Mouse (Mus musculus) hindbrain, embryonic 10.5 days (tissue): ENCODE data around the gene Cited2. TPM values are rescaled to one million over a fixed set of nuclear protein-coding genes. Genes with fewer than 3 reads are reported as not detected.

Experiments used
- DNase-seq: peaks from one replicate; pipeline ENCODE4 v3.0.0-alpha.2; 2017; ENCODE audit warnings: low spot score
- H3K27ac ChIP-seq: fragments of 300-500 bp; sonication (generic); 2 replicates; pipeline ENCODE4 v1.5.1; 2016; ENCODE audit warnings: mild to moderate bottlenecking, moderate library complexity
- H3K27me3 ChIP-seq: fragments of 300-500 bp; sonication (generic); 2 replicates; pipeline ENCODE4 v1.6.1; 2016; ENCODE audit warnings: mild to moderate bottlenecking; ENCODE audit not compliant: poor library complexity, insufficient read depth, severe bottlenecking
- H3K36me3 ChIP-seq: fragments of 300-500 bp; sonication (generic); 2 replicates; pipeline ENCODE4 v1.6.1; 2016; ENCODE audit warnings: mild to moderate bottlenecking, moderate library complexity
- H3K4me1 ChIP-seq: fragments of 300-500 bp; sonication (generic); replicated peaks from 2 replicates; pipeline ENCODE4 v1.6.1; 2016; ENCODE audit warnings: mild to moderate bottlenecking
- H3K4me3 ChIP-seq: fragments of 300-500 bp; sonication (generic); 2 replicates; pipeline ENCODE4 v1.5.1; 2016; ENCODE audit warnings: mild to moderate bottlenecking, moderate library complexity
- H3K9me3 ChIP-seq: fragments of 300-500 bp; sonication (generic); 2 replicates; pipeline ENCODE4 v1.6.1; 2016; ENCODE audit warnings: mild to moderate bottlenecking, moderate library complexity
- WGBS: fragments of 180-500 bp; shearing (Covaris S2); methylation state at CpG from one replicate; pipeline ENCODE4 v1.1.7; 2016; 5-methylcytosine and 5-hydroxymethylcytosine counted together
- polyA plus RNA-seq: library from polyadenylated mRNA; unstranded; fragments of >200 nt; fragmentation: Nextera tagmentation; extraction: Ambion mirVana; gene quantifications from 2 replicates; pipeline ENCODE4 v1.2.1, GENCODE M21; 2016

Cited2 gene
- polyA plus RNA-seq, 1 experiment from 2014 or later = 113 TPM

DNA sequence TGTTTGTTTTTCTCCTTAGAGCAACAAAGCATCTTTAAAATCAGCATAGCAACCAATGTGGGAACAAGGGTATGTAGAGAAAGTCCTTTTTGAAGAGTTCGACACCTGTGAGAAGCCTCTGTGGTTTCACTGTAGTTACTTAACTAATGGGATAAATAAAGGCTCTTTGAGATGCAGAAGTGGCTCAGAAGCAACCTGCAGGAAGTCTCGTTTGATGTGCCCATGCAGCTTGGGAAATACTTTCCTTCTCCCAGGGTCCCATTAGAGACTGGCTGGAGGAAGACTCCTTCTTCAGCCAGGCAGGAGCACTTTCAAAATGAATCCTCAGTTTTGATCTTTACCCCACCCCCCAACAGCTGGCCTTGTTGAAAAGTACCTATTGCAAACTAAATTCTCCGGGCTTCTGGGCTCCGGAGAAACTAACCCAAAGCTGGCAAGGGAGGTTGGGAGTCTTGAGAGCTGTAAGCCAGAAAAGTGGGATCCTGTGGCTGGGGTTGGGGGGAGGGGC is 17.5 kb upstream of the Cited2 start:
- 14% methylated on average over 4 of the region's 4 CpGs for WGBS
- H3K9me3 ChIP-seq = no peaks in the 10 kb centered on the region

DNA sequence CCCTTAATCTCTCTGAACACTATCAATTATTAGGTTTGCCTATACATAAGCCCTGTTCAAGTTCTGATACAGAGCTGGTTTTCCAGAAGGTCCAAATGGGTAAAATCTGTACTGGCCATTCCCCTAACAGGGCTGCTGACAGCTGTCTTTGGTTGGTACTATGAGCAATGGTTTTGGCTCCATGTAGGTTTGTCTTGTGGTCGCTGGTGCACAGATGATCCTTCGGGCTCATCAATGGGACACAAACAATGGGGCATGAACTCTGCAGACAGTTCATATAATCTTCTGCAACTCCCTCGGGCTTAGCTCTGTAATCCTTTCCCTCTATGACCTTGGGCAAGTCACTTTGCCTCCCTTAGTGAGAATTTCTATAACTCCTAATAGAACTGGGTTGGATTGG is 12.3 kb upstream of the Cited2 start:
- WGBS = 86% methylated on average over 3 of the region's 3 CpGs
- H3K4me3 ChIP-seq = no peak overlapping the region
- H3K4me1 ChIP-seq = peaks cover 2% of the 10 kb centered on the region; the same call in 1 of the 2 replicates
- H3K27me3 ChIP-seq = no peaks in the 10 kb centered on the region
- no peaks in the 10 kb centered on the region for H3K9me3 ChIP-seq
- no peaks in the 10 kb centered on the region for H3K36me3 ChIP-seq
- no peak overlapping the region for H3K27ac ChIP-seq
- no peak for DNase-seq

More for the DNA sequence above, 17.5 kb upstream of the Cited2 start:
- Histone ChIP-seq H3K36me3 (no peaks in the 10 kb centered on the region), H3K4me3 (no peak overlapping the region), H3K27me3 (no peaks in the 10 kb centered on the region), H3K4me1 (peaks cover 6% of the 10 kb centered on the region; the same call in 1 of the 2 replicates), H3K27ac (no peak overlapping the region)
- no peak for DNase-seq

DNA sequence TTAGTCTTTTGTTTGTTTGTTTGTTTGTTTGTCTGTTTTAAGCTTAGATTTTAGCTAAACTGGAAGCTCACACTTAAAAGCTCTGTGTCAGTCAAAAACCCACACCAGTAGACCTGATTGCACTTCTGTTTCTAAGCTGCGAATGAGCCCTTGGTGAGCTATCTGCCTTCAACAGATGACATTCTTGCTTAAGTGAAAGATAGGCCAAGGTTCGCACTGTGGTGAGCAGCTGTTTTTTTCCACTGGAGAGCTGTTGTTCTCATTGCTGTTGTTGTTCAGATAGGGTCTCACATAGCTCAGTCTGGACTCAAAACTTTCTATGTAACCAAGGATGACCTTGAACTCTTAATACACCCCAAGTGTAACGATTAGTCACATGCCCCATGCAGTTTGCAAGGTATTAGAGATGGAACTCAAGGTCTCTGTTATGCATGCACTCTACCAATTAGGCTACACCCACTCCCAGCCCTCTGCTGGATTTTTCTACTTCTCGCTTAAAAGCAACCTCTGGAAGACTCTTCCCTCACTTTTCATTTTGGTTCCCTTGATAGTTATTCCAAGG is 3.9 kb upstream of the Cited2 start:
- WGBS = 90% methylated on average over 4 of the region's 4 CpGs
- H3K4me1 ChIP-seq = 0 out of 2 replicates have a peak, but pooled peaks cover 9% of the 10 kb centered on the region
- H3K4me3 ChIP-seq = no peak overlapping the region

DNA sequence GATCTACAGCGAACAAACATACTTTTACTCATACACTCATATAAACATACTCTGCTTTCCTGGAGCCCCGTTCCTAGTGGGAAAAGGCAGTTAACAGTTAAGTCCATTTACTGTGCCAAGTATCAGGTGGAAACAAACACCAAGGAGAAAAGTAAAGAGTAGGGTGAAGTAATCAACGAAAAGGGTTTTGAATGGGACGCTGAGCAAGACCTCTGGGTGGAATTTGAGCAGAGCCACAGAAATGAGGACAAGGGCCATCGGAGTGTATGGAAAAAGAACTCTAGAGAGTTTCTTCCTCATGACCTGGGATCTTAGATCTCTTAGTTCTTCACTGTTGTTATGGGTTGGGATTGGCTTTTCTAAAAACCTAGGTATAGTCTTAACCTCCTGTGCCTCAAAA is 3.4 kb upstream of the Cited2 start:
- WGBS = 94% methylated on average over 5 of the region's 5 CpGs
- no peak overlapping the region for H3K27ac ChIP-seq
- H3K4me1 ChIP-seq = 0 out of 2 replicates have a peak, but pooled peaks cover 9% of the 10 kb centered on the region
- no peak for DNase-seq
- 0 out of 2 replicates have a peak, but pooled peaks cover 4% of the 10 kb centered on the region for H3K9me3 ChIP-seq
- H3K27me3 ChIP-seq = no peaks in the 10 kb centered on the region
- H3K4me3 ChIP-seq = no peak overlapping the region
- H3K36me3 ChIP-seq = peaks cover 8% of the 10 kb centered on the region

More for the DNA sequence above, 3.9 kb upstream of the Cited2 start:
- peaks cover 3% of the 10 kb centered on the region for H3K36me3 ChIP-seq
- H3K27me3 ChIP-seq = no peaks in the 10 kb centered on the region
- DNase-seq = no peak
- no peak overlapping the region for H3K27ac ChIP-seq
- 0 out of 2 replicates have a peak, but pooled peaks cover 4% of the 10 kb centered on the region for H3K9me3 ChIP-seq

DNA sequence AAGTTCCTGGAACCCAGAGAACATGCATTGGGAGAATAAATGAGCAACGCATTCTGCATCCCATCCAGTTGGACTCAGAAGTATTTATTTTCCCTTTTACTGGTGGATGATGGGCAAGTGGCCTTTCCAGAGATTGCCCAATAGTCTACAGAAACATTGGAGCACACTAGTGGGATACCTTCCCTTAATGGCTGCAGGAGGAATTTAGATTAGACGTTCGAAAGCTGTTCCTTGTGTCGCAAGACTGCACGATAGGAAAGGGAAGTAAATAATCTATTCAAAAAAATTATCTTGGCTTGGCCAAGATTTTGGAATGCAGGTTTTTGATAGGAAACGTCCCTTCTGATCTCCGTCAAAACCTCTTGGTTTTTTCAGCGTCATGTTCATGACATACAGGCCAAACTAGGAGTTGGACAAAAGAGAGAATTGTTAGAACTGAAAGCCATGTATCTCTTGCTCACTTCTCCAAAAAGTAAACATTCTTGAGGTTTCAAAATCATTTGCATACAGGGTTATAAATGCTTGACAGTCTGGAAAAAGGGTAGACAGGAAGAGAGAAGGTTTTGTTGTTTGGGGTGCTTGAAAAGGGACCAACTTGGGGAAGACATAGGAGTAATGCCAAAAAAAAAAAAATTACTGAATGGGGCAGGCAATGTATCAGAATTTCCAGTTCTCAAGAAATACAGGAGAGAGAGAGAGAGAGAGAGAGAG is 2.0 kb upstream of the Cited2 start:
- H3K4me1 ChIP-seq = peaks cover 15% of the 10 kb centered on the region
- H3K27me3 ChIP-seq = no peaks in the 10 kb centered on the region
- DNase-seq = no peak
- H3K4me3 ChIP-seq = peak overlapping the region; percentile 94
- peaks cover 14% of the 10 kb centered on the region for H3K36me3 ChIP-seq
- 0 out of 2 replicates have a peak, but pooled peaks cover 2% of the 10 kb centered on the region for H3K9me3 ChIP-seq
- WGBS = 87% methylated on average over 8 of the region's 8 CpGs
- peak overlapping the region; percentile 97 for H3K27ac ChIP-seq

DNA sequence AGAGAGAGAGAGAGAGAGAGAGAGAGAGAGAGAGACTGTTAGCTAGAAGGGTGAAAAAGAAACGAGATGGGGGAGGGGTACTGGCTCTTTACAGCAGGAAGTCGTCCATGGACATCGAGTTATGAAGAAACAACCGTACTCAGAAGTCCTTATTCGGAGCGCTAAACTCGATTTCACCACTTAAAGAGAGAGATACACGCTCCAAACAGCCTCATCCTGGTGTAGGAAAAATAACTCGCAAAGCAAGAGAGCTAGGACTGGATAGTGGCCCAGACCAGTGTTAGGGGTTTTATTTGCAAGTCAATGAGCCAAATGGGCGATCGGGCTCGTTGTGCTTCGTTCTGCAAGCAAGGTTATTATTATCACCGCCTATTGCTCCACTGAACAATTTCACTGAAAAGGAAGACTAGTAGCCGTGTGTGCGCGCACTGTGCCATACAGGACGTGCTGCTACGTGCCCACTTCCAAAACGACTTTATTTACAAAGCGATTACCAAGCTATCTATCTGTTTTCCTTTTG is 1.4 kb upstream of the Cited2 start:
- H3K4me3 ChIP-seq = peak overlapping the region; percentile 94
- peak; percentile 68 for DNase-seq
- WGBS = under 1% methylated on average over 21 of the region's 21 CpGs

DNA sequence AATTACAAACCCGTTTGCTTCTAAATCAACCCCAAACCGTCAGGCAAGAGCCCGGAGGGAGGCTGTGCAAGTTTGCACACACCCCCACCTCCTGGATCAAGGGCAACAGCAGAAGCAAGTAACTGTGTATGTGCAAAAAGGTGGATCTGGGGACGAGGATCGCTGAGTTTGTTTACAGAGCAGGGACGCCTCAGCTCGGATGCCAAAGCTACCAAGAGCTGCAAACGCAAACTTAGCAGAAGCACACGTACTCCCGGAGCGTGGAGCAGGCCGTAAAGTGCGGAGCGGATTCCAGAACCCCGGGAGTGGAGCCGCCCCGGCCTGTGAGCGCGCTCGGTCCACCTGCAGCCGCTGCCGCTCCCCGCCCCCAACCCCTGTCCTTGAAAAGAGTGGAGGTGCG is 860 bp upstream of the Cited2 start:
- Histone ChIP-seq H3K4me3 (peak overlapping the region; percentile 94), H3K9me3 (no peaks in the 10 kb centered on the region), H3K36me3 (peaks cover 16% of the 10 kb centered on the region), H3K4me1 (peaks cover 26% of the 10 kb centered on the region), H3K27ac (peak overlapping the region; percentile 97), H3K27me3 (no peaks in the 10 kb centered on the region)
- under 1% methylated on average over 24 of the region's 24 CpGs for WGBS
- DNase-seq = peak; percentile 94

More for the DNA sequence above, 1.4 kb upstream of the Cited2 start:
- H3K4me1 ChIP-seq = peaks cover 21% of the 10 kb centered on the region
- H3K27ac ChIP-seq = peak overlapping the region; percentile 97
- no peaks in the 10 kb centered on the region for H3K27me3 ChIP-seq
- no peaks in the 10 kb centered on the region for H3K9me3 ChIP-seq
- peaks cover 16% of the 10 kb centered on the region for H3K36me3 ChIP-seq

DNA sequence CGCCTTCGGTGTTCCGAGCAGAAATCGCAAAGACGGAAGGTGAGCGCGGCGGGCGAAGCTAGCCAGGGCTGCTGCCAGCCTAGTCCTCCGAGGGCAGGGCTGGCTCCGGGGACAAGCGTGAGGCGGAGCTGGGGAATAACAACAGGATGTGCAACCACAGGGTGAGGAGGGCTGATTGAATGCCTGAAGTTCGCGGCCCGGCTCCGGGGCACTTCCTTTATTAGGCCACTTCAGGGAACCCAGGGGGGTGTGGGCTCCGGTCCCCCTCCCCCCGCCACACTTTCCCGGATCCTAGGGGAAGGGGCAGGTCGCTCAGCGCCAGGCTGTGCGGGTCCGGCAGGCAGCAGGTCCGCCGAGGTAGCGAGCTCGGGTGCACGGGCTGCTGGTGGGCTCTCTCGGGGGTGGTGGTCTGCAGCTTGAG is 413 bp downstream of the Cited2 start:
- peaks cover 35% of the 10 kb centered on the region for H3K4me1 ChIP-seq
- peak overlapping the region; percentile 97 for H3K27ac ChIP-seq
- under 1% methylated on average over 30 of the region's 30 CpGs for WGBS
- H3K36me3 ChIP-seq = peaks cover 16% of the 10 kb centered on the region
- DNase-seq = no peak
- no peaks in the 10 kb centered on the region for H3K27me3 ChIP-seq
- no peaks in the 10 kb centered on the region for H3K9me3 ChIP-seq
- peak overlapping the region; percentile 94 for H3K4me3 ChIP-seq

DNA sequence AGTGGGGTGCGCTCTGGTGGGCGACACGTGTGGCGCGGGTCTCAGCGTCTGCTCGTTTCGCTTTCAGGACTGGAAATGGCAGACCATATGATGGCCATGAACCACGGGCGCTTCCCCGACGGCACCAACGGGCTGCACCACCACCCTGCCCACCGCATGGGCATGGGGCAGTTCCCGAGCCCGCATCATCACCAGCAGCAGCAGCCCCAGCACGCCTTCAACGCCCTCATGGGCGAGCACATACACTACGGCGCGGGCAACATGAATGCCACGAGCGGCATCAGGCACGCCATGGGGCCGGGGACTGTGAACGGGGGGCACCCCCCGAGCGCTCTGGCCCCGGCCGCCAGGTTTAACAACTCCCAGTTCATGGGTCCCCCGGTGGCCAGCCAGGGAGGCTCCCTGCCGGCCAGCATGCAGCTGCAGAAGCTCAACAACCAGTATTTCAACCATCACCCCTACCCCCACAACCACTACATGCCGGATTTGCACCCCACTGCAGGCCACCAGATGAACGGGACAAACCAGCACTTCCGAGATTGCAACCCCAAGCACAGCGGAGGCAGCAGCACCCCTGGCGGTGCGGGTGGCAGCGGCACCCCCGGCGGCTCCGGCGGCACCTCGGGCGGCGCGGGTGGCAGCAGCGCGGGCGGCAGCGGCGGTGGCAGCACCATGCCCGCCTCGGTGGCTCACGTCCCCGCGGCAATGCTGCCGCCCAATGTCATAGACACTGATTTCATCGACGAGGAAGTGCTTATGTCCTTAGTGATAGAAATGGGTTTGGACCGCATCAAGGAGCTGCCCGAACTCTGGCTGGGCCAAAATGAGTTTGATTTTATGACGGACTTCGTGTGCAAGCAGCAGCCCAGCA is 1.1 kb downstream of the Cited2 start:
- peaks cover 42% of the 10 kb centered on the region for H3K4me1 ChIP-seq
- H3K4me3 ChIP-seq = peak overlapping the region; percentile 94
- WGBS = under 1% methylated on average over 65 of the region's 65 CpGs
- no peaks in the 10 kb centered on the region for H3K27me3 ChIP-seq
- H3K9me3 ChIP-seq = no peaks in the 10 kb centered on the region
- H3K27ac ChIP-seq = peak overlapping the region; percentile 97
- H3K36me3 ChIP-seq = peaks cover 16% of the 10 kb centered on the region
- DNase-seq = peak; percentile 71

DNA sequence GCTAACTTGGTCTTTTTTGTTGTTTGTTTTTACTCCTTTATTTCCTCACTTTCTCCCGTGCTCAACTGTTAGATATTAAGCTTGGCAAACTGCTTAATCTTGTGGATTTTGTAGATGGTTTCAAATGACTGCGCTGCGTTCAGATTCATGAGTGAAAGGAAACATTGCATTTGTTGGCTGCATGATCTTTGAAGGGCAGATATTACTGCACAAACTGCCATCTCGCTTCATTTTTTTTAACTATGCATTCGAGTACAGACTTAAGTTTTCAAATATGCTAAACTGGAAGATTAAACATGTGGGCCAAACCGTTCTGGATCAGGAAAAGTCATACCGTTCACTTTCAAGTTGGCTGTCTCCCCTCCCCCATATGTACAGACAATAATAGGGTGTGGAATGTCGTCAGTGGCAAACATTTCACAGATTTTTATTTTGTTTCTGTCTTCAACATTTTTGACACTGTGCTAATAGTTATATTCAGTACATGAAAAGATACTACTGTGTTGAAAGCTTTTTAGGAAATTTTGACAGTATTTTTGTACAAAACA is 2.1 kb downstream of the Cited2 start:
- H3K9me3 ChIP-seq = no peaks in the 10 kb centered on the region
- 16% methylated on average over 8 of the region's 8 CpGs for WGBS
- H3K27me3 ChIP-seq = no peaks in the 10 kb centered on the region
- H3K4me3 ChIP-seq = peak overlapping the region; percentile 94
- peak overlapping the region; percentile 97 for H3K27ac ChIP-seq
- H3K4me1 ChIP-seq = peaks cover 47% of the 10 kb centered on the region
- no peak for DNase-seq
- peaks cover 16% of the 10 kb centered on the region for H3K36me3 ChIP-seq

DNA sequence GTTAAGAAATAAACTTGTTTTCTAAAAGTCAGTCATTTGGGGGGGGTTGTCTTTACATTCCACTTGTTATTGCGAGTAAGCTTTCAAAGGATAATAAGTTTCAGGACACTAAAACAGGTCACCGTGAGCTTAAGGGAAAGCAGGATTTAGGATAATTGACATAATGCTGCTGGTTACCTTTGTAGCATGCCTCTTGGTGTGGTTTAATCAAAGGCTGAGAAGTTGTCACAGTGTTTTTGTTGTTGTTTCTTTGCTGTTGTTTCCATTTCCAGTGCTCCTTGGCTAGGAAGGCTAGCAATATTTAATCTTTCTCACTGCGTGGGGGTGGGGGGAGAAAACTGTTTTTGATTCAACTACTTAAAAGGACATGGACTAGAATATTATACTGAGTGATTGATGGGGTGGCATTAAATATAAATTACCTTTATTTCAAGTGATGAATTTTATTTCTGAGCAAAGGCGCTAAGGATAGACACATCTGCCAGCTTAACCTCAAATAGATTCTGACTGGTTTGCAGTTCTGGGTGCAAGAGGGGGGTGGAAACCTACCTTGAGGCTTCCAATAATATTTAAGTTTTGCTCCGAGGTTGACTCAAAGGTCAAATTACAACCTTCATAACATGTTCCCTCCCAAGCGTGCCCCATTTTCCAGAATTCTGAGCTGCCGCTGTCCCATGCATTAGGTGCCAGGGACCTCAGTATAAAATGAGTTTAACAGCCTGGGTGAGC is 2.8 kb downstream of the Cited2 start:
- H3K4me3 ChIP-seq = peak overlapping the region; percentile 94
- DNase-seq = no peak
- no peaks in the 10 kb centered on the region for H3K9me3 ChIP-seq
- H3K27ac ChIP-seq = peak overlapping the region; percentile 97
- 48% methylated on average over 7 of the region's 7 CpGs for WGBS
- peaks cover 43% of the 10 kb centered on the region for H3K4me1 ChIP-seq
- no peaks in the 10 kb centered on the region for H3K27me3 ChIP-seq
- peaks cover 16% of the 10 kb centered on the region for H3K36me3 ChIP-seq
